Mouse (Mus musculus) spleen, adult 2 months (tissue): Measurements from ENCODE around the gene Gm10282.

Source experiments
- CTCF ChIP-seq: fragments of 200-500 bp; IDR thresholded peaks from 2 replicates; pipeline ENCODE4 v1.5.1; 2011; ENCODE audit warnings: mild to moderate bottlenecking, inconsistent platforms; ENCODE audit not compliant: insufficient read depth, insufficient read length, insufficient replicate concordance; ENCODE audit errors: extremely low read depth
- POLR2A ChIP-seq: fragments of 200-500 bp; IDR thresholded peaks from 2 replicates; pipeline ENCODE4 v1.6.1; 2011; ENCODE audit warnings: low read depth, low read length, inconsistent platforms

DNA sequence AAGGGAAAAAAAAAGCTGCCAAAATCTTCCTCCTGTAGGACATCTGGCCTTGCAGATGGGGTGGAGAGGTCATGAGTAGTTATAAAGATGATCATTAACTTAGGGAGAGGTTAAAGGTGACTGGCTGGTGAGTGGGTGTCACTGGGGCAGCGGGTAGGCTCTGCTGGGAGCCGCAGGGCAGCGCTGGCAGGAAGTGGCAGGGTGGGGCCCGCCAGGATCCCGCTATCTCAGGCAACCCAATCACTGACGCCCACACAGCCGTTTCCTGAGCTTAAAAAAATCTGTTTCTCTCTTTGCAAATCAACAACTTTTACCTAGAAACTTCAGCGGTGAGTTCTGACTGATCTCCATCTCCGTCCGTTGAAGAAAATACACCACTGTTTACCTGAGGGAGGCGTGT, 49.2 kb upstream of the Gm10282 start:
- TF ChIP-seq CTCF, result no peak
- TF ChIP-seq POLR2A, result no peak
